Mouse (Mus musculus): ENCODE results near the gene Gm17018. TPM values are rescaled to one million over a fixed set of nuclear protein-coding genes. Genes with fewer than 3 reads are reported as not detected.
"Not testable (repeated sequence)": the region's sequence is repeated elsewhere in the genome, so short reads cannot be mapped to it uniquely, and the experiment has no call there.

Gene Gm17018
- polyA plus RNA-seq, 1 experiment from 2014 or later, result 44.0 TPM

GRCm38 (mm10) chr19:45535214-45535735 is 25.1 kb upstream of the Gm17018 start:
- no peak for ATAC-seq
- peaks cover 5% of the 10 kb centered on the region; the same call in 1 of the 2 replicates for H3K27me3 ChIP-seq

GRCm38 (mm10) chr19:45535929-45536328 is 24.5 kb upstream of the Gm17018 start:
- WGBS, result 62% methylated on average over 6 of the region's 6 CpGs
- no peak overlapping the region for H3K4me3 ChIP-seq
- no peak for ATAC-seq
- H3K36me3 ChIP-seq (ENCODE audit: poor library complexity, severe bottlenecking), result 0 out of 2 replicates have a peak, but pooled peaks cover 2% of the 10 kb centered on the region
- H3K9ac ChIP-seq, result no peak overlapping the region
- no peak overlapping the region for H3K27ac ChIP-seq
- H3K4me2 ChIP-seq, result no peak overlapping the region
- H3K9me3 ChIP-seq (replicated peaks), result no peaks in the 10 kb centered on the region
- H3K27me3 ChIP-seq, result peaks cover 12% of the 10 kb centered on the region
- H3K4me1 ChIP-seq, result peaks cover 18% of the 10 kb centered on the region

More at GRCm38 (mm10) chr19:45535214-45535735, 25.1 kb upstream of the Gm17018 start:
- H3K4me1 ChIP-seq, result peaks cover 13% of the 10 kb centered on the region
- no peak overlapping the region for H3K27ac ChIP-seq
- H3K4me2 ChIP-seq, result no peak overlapping the region
- peaks cover 9% of the 10 kb centered on the region for H3K36me3 ChIP-seq (ENCODE audit: poor library complexity, severe bottlenecking)
- no peak overlapping the region for H3K9ac ChIP-seq
- 82% methylated on average over 8 of the region's 8 CpGs for WGBS
- no peaks in the 10 kb centered on the region for H3K9me3 ChIP-seq (replicated peaks)
- H3K4me3 ChIP-seq, result no peak overlapping the region

DNA sequence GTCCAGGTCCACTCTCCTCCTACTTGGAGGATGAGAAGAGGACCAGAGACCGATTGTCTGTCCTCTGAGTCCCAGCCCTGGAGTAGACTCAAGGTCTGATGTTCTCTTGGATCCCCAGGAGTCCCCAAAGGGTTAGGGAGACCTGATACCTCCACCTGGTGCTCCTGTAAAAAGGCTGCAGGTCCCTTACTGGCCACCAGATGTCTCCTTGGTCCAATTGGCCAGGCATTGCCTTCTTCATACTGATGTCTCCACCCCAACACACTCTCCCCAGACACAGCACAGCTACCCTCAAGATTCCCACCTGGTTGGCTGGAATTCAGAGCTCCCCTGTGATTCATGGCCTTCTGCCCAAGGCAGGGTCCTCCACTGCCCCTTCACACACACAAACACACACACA is 22.9 kb upstream of the Gm17018 start:
- 50% methylated on average over 1 of the region's 1 CpGs for WGBS

DNA sequence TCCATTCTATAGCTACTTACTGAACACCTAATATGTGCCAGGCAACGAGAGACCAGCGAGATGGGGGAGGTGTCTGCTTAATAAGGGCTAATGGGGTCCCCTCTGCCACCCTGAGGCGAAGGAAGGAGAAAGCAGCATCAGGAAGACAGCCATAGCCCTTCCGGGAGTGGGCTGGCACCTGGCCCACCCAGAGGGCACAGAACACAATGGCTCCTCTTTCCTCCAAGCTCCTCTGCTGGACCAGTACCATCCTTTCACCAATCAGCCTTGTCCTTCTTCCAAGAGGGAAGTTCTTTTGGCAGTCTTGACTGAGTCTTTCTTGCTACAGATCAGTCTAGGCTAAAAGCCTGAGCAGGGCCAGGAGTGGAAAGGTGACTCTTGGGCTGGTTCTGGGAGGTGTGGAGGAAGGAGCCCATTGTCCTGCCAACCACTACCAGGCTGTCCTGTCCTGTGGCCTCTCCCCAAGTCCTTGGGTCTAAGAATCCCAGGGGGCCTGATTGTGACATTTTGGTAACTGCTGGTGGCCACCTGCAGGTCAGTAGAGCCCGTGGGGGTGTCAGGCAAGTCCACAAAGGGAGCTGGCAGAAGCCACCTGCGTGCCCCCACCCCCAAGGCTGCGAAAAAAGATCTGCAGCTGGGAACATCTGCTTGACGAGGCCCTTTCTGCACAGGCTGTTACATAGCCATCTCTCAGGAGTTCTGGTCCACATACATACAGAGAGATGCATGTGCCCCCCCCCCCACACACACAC is 19.6 kb upstream of the Gm17018 start:
- H3K36me3 ChIP-seq (ENCODE audit: poor library complexity, severe bottlenecking), result no peaks in the 10 kb centered on the region
- H3K9me3 ChIP-seq (replicated peaks), result no peaks in the 10 kb centered on the region
- peak overlapping the region; percentile 41 for H3K4me3 ChIP-seq
- peaks cover 51% of the 10 kb centered on the region for H3K27me3 ChIP-seq
- WGBS, result 20% methylated on average over 8 of the region's 8 CpGs
- H3K27ac ChIP-seq, result no peak overlapping the region
- peak overlapping the region; percentile 79 for H3K4me2 ChIP-seq
- peak; percentile 22; the same call in 1 of the 2 replicates for ATAC-seq
- peaks cover 26% of the 10 kb centered on the region for H3K4me1 ChIP-seq
- H3K9ac ChIP-seq, result peak overlapping the region; percentile 67

More for the DNA sequence above, 22.9 kb upstream of the Gm17018 start:
- Histone ChIP-seq H3K36me3 (ENCODE audit: poor library complexity, severe bottlenecking) (no peaks in the 10 kb centered on the region), H3K27ac (no peak overlapping the region), H3K27me3 (peaks cover 23% of the 10 kb centered on the region), H3K4me2 (no peak overlapping the region), H3K4me1 (peaks cover 34% of the 10 kb centered on the region), H3K9ac (no peak overlapping the region), H3K9me3 (replicated peaks) (no peaks in the 10 kb centered on the region), H3K4me3 (no peak overlapping the region)
- no peak for ATAC-seq

DNA sequence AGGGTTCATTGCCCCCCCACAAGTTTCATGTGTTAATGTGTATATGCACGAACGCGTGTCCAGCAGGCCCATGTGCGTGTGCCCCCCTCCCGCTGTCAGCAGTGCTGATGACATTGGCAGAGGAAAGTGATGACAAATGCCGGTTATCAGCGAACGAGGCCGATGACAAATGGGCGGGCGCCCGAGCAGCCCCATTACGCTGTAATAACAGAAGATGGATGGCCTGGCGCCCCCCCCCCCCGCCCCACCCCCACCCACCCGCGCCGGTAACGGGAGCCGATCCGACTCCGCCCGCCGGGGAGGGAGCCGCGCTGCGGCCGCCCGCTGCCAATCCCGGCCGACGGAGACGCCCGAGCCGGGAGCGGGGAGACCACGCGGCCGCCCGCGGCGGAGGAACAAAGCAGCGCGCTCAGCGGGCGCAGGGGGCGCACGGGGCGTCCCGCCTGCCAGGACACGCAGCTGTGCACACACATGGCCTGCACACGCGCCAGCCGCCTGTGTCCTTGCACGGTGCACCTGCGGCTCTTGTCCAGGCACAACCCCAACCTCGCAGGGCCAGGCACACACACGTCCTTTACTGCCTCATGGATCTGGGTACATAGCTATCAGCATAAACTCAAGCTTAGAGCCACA is 18.9 kb upstream of the Gm17018 start:
- H3K36me3 ChIP-seq (ENCODE audit: poor library complexity, severe bottlenecking), result no peaks in the 10 kb centered on the region
- peak overlapping the region; percentile 41 for H3K4me3 ChIP-seq
- peaks cover 26% of the 10 kb centered on the region for H3K4me1 ChIP-seq
- peak overlapping the region; percentile 25 for H3K27ac ChIP-seq
- H3K9ac ChIP-seq, result peak overlapping the region; percentile 67
- peak overlapping the region; percentile 79 for H3K4me2 ChIP-seq
- peak; percentile 66 for ATAC-seq
- H3K9me3 ChIP-seq (replicated peaks), result no peaks in the 10 kb centered on the region
- WGBS, result under 1% methylated on average over 50 of the region's 58 CpGs
- H3K27me3 ChIP-seq, result peaks cover 58% of the 10 kb centered on the region

GRCm38 (mm10) chr19:45542061-45542460 is 18.4 kb upstream of the Gm17018 start:
- WGBS, result 14% methylated on average over 3 of the region's 3 CpGs
- ATAC-seq, result no peak
- Histone ChIP-seq H3K4me2 (peak overlapping the region; percentile 79), H3K27ac (peak overlapping the region; percentile 25), H3K9ac (peak overlapping the region; percentile 67), H3K4me1 (peaks cover 26% of the 10 kb centered on the region), H3K36me3 (ENCODE audit: poor library complexity, severe bottlenecking) (no peaks in the 10 kb centered on the region), H3K4me3 (peak overlapping the region; percentile 41), H3K9me3 (replicated peaks) (no peaks in the 10 kb centered on the region), H3K27me3 (peaks cover 63% of the 10 kb centered on the region)

DNA sequence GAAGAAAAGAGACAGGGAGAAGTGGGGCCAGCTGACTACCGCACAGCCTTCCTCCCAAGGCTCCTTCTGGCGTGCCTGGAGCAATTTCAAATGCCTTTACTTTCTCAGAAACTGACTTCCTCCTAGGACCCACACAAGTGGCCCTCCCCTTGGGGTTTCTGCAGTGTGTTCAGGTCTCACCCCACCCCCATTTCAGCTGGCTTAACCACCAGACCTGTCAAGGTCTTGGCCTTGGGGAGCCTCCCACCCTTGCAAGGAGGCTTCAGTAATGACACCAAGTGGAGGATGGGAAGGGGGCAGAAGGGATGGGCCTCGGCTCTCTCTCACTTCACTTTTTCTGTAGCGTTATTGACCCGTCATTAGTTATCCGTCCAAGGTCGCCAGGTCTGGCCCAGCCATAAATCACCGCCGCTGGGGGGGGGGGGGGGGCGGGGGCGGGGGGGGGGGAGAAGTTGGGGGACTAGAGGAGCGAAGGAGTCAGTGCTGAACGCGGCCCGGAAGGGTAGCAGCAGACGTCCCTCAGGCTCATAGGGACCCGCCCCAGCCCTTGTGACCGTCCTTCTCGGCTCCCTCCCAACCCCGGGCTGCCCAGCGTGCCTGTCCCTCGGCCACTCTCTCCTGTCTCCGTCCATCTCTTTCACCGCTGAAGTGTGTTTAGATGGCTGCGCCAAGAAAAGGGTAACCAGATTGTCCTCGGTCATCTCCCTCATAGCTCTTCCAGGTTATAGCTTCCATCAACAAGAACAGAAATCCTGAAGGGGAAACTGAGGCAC is 16.1 kb upstream of the Gm17018 start:
- Histone ChIP-seq H3K27ac (no peak overlapping the region), H3K9ac (peak overlapping the region; percentile 53; the same call in 1 of the 2 replicates), H3K4me2 (peak overlapping the region; percentile 69), H3K9me3 (replicated peaks) (no peaks in the 10 kb centered on the region), H3K36me3 (ENCODE audit: poor library complexity, severe bottlenecking) (no peaks in the 10 kb centered on the region), H3K27me3 (peaks cover 71% of the 10 kb centered on the region), H3K4me1 (peaks cover 26% of the 10 kb centered on the region), H3K4me3 (peak overlapping the region; percentile 34)
- ATAC-seq, result no peak
- 1% methylated on average over 17 of the region's 26 CpGs for WGBS

- peak overlapping the region; percentile 53; the same call in 1 of the 2 replicates for H3K9ac ChIP-seq
- WGBS, result under 1% methylated on average over 30 of the region's 30 CpGs
Measured at GRCm38 (mm10) chr19:45544925-45545321, 15.5 kb upstream of the Gm17018 start.

GRCm38 (mm10) chr19:45548196-45548595 is 12.2 kb upstream of the Gm17018 start:
- not testable (repeated sequence) for H3K4me3 ChIP-seq; H3K4me2 ChIP-seq; H3K9me3 ChIP-seq (replicated peaks); H3K9ac ChIP-seq; H3K27ac ChIP-seq; H3K4me1 ChIP-seq; ATAC-seq
- Histone ChIP-seq H3K27me3 (peaks cover 55% of the 10 kb centered on the region), H3K36me3 (ENCODE audit: poor library complexity, severe bottlenecking) (peaks cover 13% of the 10 kb centered on the region)

More at GRCm38 (mm10) chr19:45544925-45545321, 15.5 kb upstream of the Gm17018 start:
- Histone ChIP-seq H3K36me3 (ENCODE audit: poor library complexity, severe bottlenecking) (no peaks in the 10 kb centered on the region), H3K27me3 (peaks cover 74% of the 10 kb centered on the region), H3K4me2 (peak overlapping the region; percentile 69), H3K4me3 (peak overlapping the region; percentile 34), H3K27ac (no peak overlapping the region), H3K4me1 (peaks cover 26% of the 10 kb centered on the region), H3K9me3 (replicated peaks) (no peaks in the 10 kb centered on the region)
- ATAC-seq, result peak; percentile 75

- no peak overlapping the region for H3K4me2 ChIP-seq
- no peaks in the 10 kb centered on the region for H3K9me3 ChIP-seq (replicated peaks)
- H3K4me1 ChIP-seq, result peaks cover 5% of the 10 kb centered on the region
- peaks cover 44% of the 10 kb centered on the region for H3K27me3 ChIP-seq
- ATAC-seq, result no peak
- no peak overlapping the region for H3K27ac ChIP-seq
- WGBS, result 57% methylated on average over 23 of the region's 23 CpGs
- H3K4me3 ChIP-seq, result no peak overlapping the region
- H3K9ac ChIP-seq, result peak overlapping the region; percentile 30; the same call in 1 of the 2 replicates
- H3K36me3 ChIP-seq (ENCODE audit: poor library complexity, severe bottlenecking), result peaks cover 24% of the 10 kb centered on the region
Measured at GRCm38 (mm10) chr19:45549128-45549915, 11.1 kb upstream of the Gm17018 start.

GRCm38 (mm10) chr19:45549948-45550347 is 10.5 kb upstream of the Gm17018 start:
- WGBS, result 89% methylated on average over 4 of the region's 4 CpGs
- peaks cover 41% of the 10 kb centered on the region for H3K27me3 ChIP-seq
- peaks cover 31% of the 10 kb centered on the region for H3K36me3 ChIP-seq (ENCODE audit: poor library complexity, severe bottlenecking)
- no peak overlapping the region for H3K4me3 ChIP-seq
- ATAC-seq, result no peak
- H3K27ac ChIP-seq, result no peak overlapping the region
- H3K9ac ChIP-seq, result no peak overlapping the region
- H3K4me1 ChIP-seq, result peaks cover under 1% of the 10 kb centered on the region; the same call in 1 of the 2 replicates
- no peak overlapping the region for H3K4me2 ChIP-seq
- no peaks in the 10 kb centered on the region; the same call in 1 of the 2 replicates for H3K9me3 ChIP-seq (replicated peaks)
